Mouse (Mus musculus) adrenal gland, postnatal 36 days (tissue): ENCODE measurements around the gene Lpcat1. TPM values are rescaled to one million over a fixed set of nuclear protein-coding genes. Genes with fewer than 3 reads are reported as not detected.

Experiments
- DNase-seq, 2 experiments: peaks; one replicate each; pipeline ENCODE4 v3.0.0; 2021; ENCODE audit warnings: mixed read lengths in 1 of 2
- long read RNA-seq, 2 experiments: library from polyadenylated mRNA; stranded (forward); transcript quantifications; one replicate each; pipeline ENCODE4 v2.0.0; 2021; ENCODE audit warnings: borderline sequencing depth in 2 of 2
- total RNA-seq, 2 experiments: library from RNA; stranded (reverse); gene quantifications; 2 replicates each; pipeline ENCODE4 v1.2.3; 2021

Lpcat1 gene
- 10 to 100 TPM; 15.5 to 15.9 TPM for total RNA-seq
- long read RNA-seq, experiment 1, transcript Lpcat1-201 (14 exons, 3,675 nt), result major isoform, 15 of 16 reads
- long read RNA-seq, experiment 1, partial matches to known transcripts, result 0 of 16 reads
- long read RNA-seq, experiment 1, other reads (novel, unspliced or antisense), result 1 of 16 reads
- long read RNA-seq, experiment 2, partial matches to known transcripts, result 0 of 3 reads
- long read RNA-seq, experiment 2, other reads (novel, unspliced or antisense), result 0 of 3 reads

DNA sequence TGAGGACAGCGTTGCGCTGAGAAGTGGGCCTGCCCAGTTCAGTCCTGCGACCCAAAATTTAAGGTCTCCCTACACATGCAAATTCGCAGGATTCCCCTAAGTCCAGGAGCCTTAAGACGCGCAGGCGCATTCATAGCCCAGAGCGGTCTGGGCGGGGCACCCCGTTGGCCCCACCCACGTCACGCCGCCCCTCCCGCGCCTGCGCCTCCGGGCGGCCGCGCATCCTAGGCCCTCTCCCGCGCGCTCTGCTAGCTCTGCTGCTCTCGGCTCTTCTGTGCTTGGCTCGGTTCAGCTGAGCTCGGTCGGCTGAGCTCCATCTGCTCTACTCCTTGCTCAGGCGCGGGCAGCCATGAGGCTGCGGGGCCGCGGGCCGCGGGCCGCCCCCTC lies at the start of gene Lpcat1:
Gene Lpcat1 (plus strand): TSS at position 164 of the 387 bp plus-strand sequence.
- peak; percentile 91 to 95 for DNase-seq

DNA sequence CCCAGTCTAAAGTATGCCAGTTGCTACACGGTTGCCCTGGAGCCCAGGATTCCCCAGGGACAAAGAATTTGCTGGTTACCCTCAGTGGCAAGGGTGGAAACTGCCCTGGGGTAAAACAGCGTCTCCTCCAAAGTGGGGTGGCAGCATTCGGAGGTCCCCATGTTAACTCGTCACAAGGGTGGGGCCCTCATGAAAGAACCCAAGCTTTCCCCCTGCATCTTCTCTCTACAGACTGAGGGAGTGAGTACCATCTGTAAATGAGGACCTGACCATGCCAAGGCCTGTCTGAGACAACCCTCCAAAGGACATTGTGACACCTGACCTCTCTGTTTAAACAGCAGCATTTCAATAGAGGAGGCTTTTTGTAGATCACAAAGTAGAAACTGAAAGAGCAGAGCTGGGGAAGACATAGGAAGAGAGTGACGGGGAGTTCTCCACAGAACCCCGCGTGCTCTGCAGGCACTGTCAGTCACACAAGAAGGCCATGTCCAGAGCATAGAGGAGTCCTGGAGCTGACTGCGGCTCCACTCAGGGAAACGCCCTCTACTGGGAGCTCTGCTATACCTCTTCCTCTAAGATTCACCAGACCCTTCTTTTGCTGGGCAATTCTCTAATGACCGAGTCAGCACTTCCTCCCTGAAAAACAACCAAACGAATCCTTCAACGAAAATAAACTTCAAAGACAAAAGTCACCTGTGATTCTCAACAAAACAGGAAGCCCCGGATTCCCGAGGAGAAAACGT lies 49.3 kb upstream of the Lpcat1 start:
- DNase-seq, result peak; percentile 27 to 61

DNA sequence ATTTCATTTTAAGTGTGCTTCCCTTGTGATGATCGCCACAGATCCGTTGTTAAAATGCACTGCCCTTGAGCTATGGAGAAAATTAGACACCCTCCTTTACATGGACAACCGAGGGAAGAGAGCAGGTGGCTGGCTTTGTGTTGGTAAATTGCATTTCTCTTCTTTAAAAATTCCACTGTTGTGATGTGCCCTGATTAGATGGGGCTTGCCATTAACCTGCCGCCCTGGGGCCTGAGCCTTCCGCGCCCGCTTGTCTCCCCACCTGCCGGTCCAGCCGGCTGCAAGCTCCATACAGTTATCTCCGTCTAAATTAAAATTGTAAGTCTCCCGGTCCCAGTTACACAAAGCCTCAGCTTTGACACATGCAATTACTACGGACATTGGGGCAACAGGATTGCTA lies 48.7 kb upstream of the Lpcat1 start:
- DNase-seq, result no peak

DNA sequence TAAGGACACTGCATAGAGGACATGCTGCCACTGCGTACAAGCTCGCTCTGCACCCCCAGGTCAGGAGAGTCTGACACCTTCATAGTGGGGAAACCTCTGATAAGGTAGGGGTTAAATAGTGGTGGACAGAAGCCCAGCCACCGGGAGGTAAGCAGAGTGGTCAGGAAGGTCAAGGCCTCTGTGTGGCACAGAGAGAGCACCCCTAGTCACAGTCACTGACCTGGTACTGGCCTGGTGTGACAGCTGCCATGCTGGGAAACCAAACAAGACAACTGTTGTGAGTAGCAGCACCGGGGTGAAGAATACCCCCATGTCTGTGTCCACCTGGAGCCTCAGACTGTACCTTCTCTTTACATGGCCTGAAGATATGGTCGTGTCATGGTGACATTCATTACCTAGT lies 47.8 kb upstream of the Lpcat1 start:
- no peak for DNase-seq

DNA sequence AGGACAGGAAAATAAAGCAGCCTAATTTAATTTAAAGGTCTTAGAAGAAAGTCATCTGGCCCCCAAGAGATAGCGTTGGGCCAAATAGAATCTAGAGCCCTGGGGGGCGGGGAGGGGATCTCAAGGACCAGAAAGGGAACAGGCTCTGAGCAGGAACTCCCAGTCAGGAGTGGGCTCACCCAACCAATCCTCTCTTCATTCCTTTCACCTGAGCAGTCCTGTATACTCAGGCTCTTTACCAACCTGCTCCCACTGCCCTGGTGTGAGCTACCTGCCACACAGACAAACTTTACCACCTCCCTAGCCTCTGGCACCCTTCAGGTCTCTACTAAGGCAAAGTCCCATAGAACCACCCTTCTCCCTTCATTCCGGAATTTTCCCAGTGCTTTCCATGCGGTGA lies 44.0 kb upstream of the Lpcat1 start:
- no peak for DNase-seq

DNA sequence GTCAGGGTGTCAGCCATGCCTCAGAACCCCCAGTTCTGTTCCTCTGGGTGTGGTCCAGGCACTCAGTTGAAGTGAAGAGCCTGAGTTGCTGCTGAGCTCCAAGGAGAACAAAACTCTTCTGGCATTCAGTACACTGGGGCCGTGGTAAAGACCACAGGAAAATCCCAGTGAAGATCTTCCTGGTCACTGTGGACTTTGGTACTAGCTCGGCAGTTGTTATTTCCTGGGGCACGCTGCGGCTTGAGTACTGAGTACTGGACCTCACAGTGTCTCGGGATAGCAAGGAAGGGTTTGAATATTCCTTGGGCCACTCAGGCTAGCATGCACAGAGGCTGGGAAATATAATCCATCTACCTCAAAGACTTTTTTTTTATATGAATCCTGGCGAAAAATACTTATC lies 42.0 kb upstream of the Lpcat1 start:
- no peak for DNase-seq

DNA sequence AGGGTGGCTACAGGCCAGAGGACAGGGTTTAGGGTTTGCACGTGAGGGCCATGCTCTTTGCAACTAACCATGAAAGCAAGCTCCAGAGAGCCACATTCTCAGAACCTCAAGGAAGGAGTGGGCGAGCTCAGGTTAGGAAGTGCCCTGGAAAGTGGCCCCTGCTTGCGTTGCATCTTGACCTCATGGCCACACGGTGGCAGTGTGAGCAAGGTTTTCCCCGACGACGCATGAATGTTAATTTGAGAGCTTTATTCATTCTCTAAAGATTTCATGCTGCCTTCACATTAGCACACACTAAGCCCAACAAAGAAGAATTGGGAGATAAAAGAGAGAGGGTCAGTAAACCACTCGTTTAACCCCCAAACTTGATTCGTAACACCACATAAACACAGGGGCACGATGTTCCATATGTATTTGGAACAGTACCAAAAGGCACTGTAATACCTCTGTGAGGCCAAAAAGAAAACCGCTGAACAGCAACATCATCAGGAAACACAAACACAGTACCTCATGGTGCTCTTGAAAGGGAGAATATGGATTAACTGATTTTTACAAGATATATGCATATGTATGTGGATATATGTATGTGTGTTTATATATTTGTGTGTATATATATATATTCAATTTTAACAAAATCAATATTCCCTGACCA lies 41.0 kb upstream of the Lpcat1 start:
- DNase-seq, result peak; percentile 68 to 77

DNA sequence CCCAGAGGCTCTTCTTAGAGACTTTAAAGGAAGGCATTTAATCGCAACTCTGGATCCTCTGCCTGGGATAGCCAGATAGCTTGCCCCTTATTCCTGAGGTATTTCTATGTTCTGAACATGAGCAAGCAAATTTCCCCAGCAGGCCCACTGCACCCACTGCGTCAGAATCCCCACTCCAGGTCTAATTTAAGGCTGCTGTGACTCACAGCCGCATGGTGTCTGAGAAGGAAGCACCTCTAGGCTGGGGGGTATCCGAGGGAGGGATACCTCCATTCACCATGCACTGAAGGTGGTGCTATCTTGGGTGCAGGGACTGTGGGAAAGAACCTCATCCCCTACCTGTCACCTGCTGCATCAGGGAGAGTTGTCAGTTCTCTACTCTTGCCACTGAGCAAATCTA lies 40.4 kb upstream of the Lpcat1 start:
- no peak for DNase-seq

DNA sequence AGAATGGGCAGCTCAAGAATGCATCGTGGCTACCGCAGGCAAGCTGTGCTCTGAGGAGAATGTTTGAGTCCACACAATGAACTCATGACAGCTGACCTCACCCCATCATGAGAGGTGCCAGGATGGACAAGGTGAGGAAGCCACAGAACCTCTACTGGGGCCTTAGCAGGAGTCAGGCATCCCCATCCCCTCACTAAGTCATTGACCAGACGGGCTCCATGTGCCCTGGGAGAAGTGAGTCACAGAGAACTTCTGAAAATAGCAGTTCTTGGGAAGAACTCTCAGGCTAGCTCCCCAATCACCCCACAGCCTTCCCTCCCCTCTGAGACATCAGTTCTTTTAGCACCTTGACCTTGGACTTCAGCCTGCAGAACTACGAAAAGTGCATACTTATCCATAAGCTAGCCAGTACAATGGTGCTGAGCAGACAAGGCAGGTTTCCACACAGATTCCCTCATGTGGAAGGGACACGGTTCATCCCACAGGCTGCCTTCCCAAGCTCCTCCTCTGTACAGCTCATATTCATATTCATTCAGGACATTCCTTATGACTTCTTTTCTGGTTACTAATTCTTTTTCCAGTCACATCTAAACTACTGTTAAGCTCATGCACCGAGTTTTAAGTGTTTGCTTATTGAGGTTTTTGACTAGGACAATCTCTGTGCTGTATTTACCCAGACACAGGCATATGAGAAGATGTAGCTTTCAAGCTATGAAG lies 37.2 kb upstream of the Lpcat1 start:
- DNase-seq, result no peak

DNA sequence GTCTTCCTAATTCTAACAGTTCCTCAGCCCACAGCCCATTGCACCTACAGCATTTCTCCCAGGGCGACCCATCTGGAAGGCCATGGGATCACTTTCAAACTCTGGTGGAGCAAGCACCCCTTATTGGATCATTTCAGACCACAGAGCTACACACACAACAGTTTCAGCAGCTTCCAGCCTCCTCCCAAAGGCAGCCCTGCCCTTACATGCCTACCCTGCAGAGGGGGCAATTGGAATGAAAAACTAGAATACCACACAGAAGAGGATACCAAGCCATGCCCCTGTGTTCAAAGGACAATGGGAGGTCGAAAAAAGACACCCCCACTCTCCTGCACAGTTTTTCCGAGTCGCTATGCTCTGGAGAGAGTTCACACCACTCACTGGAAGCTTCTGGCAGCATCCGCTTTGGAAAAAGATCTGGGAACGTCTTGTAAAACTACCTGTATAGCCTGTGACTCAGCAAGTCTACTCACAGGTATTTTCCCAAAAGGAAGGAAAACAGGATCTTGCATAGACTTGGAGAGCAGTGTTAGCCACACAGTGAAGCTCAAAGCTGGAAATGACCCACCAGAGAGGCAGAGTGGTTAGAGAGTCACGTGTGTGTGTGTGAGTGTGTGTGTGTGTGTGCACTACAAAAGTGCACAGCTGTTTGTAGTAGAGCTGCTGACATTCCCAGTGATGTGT lies 34.4 kb upstream of the Lpcat1 start:
- DNase-seq, result no peak

DNA sequence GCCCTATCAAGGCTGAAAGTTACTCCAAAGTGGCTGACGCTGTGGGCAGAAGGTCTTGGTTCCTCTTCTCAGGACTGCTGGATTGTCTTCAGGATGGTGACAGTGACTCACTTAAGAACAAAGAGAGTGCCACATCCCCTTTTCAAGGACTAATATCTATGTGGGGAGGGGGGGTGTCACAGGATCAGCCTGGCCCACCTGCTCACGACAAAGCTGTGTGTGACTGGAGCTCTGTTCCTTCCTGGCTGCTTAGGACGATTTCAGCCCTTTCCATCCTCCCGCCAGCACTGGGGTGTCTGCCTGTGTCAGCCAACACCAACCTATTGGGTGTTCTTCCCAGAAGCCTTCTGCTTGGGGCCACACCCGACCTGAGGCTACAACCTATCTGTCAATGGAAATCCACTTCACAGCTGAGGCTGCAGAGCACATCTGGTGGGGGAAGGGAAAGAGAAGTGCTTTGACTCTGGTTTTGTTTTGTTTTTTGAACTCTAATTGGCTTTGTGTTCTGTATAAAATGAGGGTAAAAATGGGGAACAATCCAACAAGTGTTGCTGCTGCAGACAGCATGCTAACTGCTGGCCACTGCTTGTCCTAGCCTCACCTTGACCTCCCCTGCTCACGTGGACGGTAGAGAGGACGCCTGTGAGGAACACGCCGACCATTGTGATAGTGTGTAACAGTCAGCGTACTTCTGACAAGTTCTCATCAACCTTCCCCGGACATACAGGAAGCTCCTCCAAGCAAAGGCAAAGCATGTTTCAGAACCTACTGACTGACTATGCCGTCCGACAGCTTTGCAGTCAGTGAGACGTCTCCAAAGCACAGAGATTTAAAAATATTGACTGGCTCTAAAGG lies 33.1 kb upstream of the Lpcat1 start:
- peak in 1 of 2 experiments; percentile 15 for DNase-seq

DNA sequence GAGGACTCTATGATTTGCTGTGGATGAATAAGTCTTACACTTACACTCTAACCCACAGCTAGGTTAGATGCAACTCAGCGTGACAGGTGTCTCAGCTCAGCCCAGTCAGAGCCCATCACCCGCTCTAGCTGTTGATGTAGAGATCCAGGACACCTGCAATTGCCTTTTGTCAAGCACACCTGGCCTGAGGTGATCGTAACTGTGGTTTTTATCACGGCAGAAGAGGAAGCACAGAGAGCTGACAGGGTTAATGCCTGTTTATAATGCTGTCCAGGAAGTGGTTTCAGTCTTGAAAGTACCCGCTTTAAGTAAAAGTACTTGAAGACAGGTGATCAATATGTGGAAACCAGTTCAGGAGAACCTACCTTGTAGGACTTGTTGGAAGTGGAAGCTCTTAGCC lies 32.3 kb upstream of the Lpcat1 start:
- DNase-seq, result no peak

DNA sequence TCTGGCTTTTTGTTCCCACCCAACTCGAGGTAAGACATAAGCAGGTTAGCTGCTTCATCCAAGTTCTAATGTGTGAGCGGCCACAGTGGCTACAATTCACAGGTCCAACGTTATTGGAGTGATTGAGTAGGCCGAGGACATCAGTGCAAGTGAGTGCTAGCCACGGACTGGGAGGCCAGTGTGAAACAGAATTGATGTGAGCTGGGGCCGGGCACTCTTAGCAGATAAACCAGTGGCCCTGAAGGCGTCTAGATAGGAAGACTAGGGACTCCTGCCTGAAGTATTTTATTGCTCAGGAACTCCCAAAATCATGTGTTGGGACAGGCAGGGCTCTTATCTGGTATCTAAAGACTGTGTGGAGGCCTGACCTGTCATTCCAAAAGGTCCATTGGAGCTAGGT lies 31.3 kb upstream of the Lpcat1 start:
- DNase-seq, result no peak

DNA sequence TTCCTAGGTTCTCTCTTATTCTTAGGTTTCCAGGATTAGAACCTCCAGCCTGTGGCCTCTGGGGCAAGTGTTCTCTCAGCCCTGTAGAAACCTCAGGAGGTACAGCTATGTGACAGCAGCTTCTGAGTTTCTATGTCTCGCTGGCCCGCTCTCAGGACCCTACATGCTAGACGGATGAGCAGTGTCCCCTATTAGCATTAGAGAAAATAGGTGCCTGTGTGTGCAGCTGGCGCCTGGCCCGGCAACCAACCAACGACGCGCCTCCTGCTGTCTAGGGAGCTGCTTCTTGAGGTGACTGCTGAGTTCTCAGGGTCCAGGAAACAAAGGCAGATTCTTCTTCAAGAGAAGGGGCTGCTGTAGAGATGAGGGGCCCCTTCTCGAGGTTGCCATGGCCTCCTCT lies 27.9 kb upstream of the Lpcat1 start:
- DNase-seq, result no peak

DNA sequence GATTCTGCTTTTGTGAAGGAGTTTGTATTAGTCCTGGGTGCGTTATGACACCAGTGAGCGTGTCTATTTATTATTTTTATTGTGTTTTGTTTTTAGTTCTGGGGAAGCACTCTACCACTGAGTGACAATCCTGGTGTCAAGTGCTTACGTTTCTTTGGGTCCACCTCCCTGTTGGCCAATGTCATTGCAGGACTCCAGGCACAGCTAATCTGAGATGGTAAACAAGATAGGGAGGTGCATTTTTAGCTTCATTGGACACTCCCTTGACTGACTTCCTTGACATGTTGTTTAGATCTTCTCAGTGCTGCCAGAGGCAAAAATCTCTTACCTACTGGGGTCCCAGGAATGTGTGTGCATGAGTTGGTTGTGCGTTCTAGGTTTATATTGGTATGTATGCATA lies 26.0 kb upstream of the Lpcat1 start:
- no peak for DNase-seq

DNA sequence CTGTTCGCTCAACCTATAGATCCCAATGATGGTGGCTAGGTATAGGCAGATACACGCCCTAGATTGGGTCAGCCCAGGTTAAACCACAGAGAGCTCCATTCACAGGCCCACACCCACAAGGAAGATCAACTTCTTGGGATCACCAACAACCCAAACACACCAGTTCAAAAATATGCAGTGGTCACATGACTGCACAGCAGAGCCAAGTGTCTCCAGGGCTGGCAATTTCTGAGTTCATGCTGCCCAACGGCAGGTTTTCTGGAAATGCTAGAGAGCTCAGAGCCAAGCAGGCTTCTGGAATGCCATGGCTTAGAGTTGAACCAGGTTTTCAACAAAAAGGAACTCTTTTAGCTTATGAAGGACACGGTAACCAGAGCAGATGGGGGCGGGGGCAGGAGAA lies 25.3 kb upstream of the Lpcat1 start:
- no peak for DNase-seq

DNA sequence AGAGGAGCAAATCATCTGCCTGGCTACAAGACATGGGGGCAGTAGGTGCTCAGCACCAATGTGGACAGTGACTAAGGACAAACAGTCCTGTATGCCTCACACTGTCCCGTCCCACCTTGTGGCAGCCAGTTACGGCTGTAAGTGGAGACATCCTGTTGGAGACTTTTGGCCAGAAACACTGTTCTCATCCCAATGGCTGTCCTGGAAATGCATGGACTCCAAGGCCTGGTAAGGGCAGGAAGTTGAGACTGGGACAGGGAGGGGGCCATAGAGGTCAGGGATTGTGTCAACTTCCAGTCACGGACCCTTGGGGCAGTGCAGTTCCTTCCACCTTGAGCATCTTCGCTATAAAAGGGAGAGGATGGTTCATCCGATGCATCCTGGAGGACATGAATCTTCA lies 24.6 kb upstream of the Lpcat1 start:
- peak in 1 of 2 experiments; percentile 6 for DNase-seq

DNA sequence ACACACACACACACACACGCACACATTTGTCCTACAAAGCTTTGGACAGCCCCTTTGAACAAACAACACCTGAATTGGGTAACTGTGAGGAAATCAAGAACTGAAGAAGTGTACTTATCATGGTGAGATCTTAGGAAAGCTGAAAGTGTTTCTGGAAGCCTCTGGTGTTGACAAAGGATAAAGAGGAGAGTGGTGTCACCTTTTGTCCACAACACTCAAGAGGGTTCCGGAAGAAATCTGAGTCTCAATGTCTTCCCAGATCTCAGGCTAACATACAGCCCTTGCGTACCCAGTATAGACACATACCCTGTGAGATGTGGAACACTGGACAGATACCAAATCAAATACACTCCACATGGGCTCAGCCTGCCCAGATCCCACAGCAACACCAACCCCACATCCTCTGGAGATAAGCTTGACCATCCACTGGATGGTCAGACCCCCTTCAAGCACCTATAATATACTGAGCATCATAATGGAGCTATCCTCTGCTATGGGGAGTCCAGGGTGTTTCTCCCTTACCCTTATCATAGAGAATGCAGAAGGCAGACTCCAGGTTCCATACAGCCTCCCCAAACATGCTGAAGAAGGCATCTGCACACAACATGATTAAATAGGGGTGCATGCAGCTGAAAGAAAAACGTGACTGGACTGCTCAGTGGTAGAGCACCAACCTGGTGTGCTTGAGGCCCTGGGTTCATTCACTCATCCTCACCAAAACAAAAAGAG lies 23.7 kb upstream of the Lpcat1 start:
- no peak for DNase-seq

DNA sequence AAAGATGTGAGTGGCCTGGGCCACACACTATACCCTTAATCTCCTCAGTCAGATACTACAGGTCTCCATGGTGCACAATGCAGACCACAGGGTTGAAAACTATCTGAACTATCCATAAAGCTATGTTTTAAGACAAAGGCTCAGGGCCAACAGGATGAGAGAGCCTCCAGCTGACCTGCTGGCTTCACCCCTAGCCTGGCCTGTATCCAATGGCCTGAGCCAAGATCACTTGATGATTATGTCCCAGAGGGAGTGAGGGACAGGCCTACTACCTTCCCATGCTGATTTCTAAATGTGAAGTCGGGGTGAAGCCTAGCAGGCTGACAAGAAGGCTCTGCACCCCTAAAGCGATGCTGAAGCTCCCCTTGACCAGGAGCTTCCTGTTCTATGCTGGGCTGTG lies 21.9 kb upstream of the Lpcat1 start:
- peak; percentile 50 to 64 for DNase-seq

DNA sequence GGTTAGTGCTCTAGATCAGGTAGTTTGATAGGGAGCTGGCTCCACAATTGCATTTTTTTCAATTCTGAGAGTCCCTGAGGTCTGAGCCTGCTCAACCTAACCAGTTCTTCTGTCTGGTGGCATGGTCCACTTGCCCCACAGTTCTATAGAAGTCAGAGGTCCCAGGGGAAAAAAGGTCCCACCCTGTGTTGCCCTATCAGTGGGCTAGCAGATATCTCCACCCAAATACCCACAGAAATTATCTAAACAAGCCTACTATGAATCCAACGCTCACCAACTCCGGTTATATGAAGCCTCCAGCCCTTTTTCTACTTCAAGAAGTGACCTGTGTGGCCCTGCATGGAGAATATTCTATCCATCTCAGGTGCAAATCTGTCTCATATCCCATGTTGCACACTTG lies 20.9 kb upstream of the Lpcat1 start:
- DNase-seq, result no peak

DNA sequence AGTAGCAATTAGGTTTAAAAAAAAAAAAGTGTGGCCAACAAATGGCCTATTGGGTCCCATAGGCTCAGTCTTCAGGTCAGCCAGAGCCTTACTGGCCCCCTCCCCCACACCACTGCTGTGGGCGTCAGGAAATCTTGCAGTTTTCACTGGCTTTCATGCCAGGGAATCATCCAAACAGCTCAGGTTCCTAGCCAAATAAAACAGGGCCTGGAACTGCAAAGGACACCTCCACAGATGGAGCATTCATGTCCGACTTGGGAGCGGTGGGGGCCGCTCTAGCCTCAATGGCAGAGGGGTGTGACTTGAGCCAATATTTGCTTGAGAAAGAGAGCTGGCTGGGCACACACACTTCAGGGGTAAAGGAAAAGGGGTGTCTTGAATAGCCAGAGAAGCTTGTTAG lies 20.5 kb upstream of the Lpcat1 start:
- no peak for DNase-seq
